Mouse (Mus musculus) left cerebral cortex, adult 8-10 months (tissue): ENCODE results near the gene Mefv. TPM values are rescaled to one million over a fixed set of nuclear protein-coding genes. Genes with fewer than 3 reads are reported as not detected.
"Not testable (repeated sequence)": the region's sequence is repeated elsewhere in the genome, so short reads cannot be mapped to it uniquely, and the experiment has no call there.

Source experiments
- DNase-seq, 2 experiments: peaks; one replicate each; pipeline ENCODE4 v3.0.0; 2022; ENCODE audit warnings: low spot score in 2 of 2
- total RNA-seq, 4 experiments: library from RNA; stranded (reverse); gene quantifications; 2 replicates each; pipeline ENCODE4 v1.2.4; 2022

Gene Mefv
- not detected for total RNA-seq

GRCm38 (mm10) chr16:3717980-3718379 is at the start of gene Mefv:
Gene Mefv, minus strand, starts transcription at chr16:3718097.
- DNase-seq, result no peak

- no peak for DNase-seq
Measured at GRCm38 (mm10) chr16:3748976-3749375, 31.1 kb upstream of the Mefv start.

GRCm38 (mm10) chr16:3745656-3746055 is 27.8 kb upstream of the Mefv start:
- DNase-seq, result no peak

GRCm38 (mm10) chr16:3744186-3744700 is 26.3 kb upstream of the Mefv start:
- peak in 1 of 2 experiments; percentile 13 for DNase-seq

DNA sequence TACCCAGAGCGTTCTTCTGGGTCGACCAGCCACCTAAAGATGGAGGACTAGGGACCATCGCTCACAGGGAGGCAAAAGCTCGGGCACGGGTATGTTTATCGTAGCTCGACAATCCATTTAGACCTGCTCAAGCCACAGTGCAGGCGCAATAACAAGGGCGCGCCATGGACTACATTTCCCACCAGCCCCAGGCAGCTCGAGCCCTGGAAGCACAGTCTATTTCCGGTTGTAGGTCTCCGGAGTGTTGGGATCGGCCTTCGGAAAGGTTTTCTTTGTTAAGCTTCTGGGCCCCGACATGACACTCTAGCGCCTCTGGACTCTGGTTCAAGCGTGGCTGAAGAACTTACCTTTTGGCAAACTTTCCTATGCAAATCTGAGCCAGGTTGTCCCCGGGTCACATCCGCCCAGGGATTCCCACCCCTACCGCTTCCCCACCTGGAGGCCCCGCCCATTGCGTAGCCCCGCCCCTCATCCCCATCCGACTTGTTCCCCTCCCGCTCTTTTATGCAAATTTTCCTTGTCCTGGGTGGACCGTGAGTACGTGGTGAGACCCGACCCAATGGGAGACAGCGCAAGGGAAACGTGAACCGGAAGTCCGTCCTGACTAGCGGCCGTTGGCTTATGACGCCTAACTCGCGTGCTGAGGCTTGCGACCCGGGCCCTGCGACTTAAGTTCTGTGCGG is 25.7 kb upstream of the Mefv start, which contains the start of gene Zfp263:
Gene Zfp263 (plus strand): TSS at position 591 of the 683 bp plus-strand sequence.
- peak; percentile 89 to 95 for DNase-seq

GRCm38 (mm10) chr16:3742466-3742865 is 24.6 kb upstream of the Mefv start:
- DNase-seq, result no peak

DNA sequence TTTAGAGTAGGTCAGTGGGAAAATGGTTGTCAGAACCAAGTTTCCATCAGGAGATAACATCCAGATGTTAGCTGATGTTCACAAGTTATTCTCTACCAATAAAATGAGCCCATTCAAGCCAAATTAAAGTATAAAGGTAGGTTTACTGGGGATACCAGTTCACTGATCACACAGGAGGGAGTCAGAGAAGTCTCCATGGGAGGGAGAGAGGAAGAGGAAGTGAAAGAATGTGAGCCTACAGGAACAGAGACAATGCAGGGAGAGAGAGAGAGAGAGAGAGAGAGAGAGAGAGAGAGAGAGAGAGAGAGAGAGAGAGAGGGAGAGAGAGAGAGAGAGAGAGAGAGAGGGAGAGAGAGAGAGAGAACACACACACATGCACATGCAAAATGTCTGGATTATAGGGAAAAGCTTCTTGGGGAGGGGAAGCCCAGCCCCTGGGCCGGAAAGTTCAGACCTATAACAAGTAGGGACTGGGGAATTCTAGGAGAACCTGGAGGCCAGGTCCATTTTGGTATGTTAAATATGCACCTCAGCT is 15.4 kb upstream of the Mefv start:
- no peak for DNase-seq

- no peak for DNase-seq
Measured at GRCm38 (mm10) chr16:3732612-3733011, 14.7 kb upstream of the Mefv start.

- DNase-seq, result no peak
Measured at GRCm38 (mm10) chr16:3727980-3728720, 10.3 kb upstream of the Mefv start.

- DNase-seq, result no peak
Measured at GRCm38 (mm10) chr16:3723231-3723630, 5.3 kb upstream of the Mefv start.

- no peak for DNase-seq
Measured at GRCm38 (mm10) chr16:3714731-3715130, 3.2 kb downstream of the Mefv start.

- DNase-seq, result no peak
Measured at GRCm38 (mm10) chr16:3706680-3707079, 11.2 kb downstream of the Mefv start.

DNA sequence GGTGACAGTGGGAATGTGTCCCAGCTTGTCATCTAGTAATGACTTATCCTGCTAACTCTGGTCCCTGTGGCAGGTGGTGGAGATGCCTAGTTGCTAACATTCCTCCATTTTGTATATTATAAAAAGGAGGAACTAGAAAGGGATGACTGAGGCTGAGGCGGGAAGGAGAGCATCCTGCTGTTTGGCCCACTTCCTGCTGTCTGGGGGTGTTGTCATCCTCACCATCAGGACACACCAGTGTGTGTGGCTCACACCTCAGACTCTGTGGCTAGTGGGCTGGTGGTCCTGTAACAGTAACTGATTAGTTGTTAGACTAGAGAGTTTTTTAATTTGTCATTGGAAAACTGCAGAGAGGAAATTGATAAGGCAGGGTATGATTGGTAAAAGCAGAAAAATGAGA is 17.0 kb downstream of the Mefv start:
- no peak for DNase-seq

DNA sequence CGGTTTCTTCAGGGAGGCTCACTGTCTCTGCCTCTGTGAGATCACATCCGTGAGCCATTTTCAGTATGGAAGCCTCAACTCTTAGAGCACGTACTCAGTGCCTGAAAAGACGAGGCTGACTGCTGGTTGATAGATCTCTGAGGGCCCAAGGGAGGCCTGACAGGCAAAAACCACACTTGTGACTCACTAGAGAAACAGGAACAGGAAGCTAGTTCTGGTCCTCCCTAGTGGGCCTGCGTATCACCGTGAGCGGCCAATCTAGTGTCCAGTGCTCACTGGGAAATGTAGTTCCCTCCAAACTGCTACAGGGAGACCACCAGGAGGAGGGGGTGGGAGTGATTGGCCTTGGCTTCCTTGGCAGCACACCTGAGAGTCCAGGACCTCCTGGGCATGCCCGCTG is 18.6 kb downstream of the Mefv start:
- no peak for DNase-seq

- DNase-seq, result not testable (repeated sequence)
Measured at GRCm38 (mm10) chr16:3689608-3690007, 28.3 kb downstream of the Mefv start.

Other genes starting within 250 kb of the Mefv start
- gene Olfr161, start 127.1 kb downstream of the Mefv start, total RNA-seq, result not detected
- 10 to 100 TPM; 19.0 to 20.2 (median 19.6) TPM for gene Zfp263, start 26.0 kb upstream of the Mefv start, total RNA-seq
- not detected for gene Olfr15, start 112.8 kb upstream of the Mefv start, total RNA-seq
- gene Zfp174, start 129.2 kb upstream of the Mefv start, total RNA-seq, result 1 to 10 TPM; 4.2 to 5.3 (median 4.7) TPM
- gene Naa60, start 154.3 kb upstream of the Mefv start, total RNA-seq, result 100 to 1,000 TPM; 109 to 146 (median 127) TPM
- 10 to 100 TPM; 26.0 to 29.7 (median 27.4) TPM for gene Zfp597, start 166.5 kb upstream of the Mefv start, total RNA-seq
- gene Gm20695, start 166.6 kb upstream of the Mefv start, total RNA-seq, result 1 to 10 TPM in 2 of 4 experiments, under 1 TPM in 1, not detected in 1; 0.96 to 1.2 (median 1.0) TPM
- 10 to 100 TPM in 1 of 4 experiments, 1 to 10 TPM in 3; 7.9 to 12.0 (median 8.6) TPM for gene 1700037C18Rik, start 190.6 kb upstream of the Mefv start, total RNA-seq
- 10 to 100 TPM; 23.0 to 30.6 (median 28.1) TPM for gene Cluap1, start 190.7 kb upstream of the Mefv start, total RNA-seq